Mouse (Mus musculus) kidney, adult 10 weeks (tissue): ENCODE measurements around the gene Gm11938. TPM values are rescaled to one million over a fixed set of nuclear protein-coding genes. Genes with fewer than 3 reads are reported as not detected.

Source experiments
- polyA plus RNA-seq: library from polyadenylated mRNA; stranded (reverse); fragments of 350-450 nt; fragmentation: Illumina TruSeq; extraction: RNeasy Lipid Tissue Mini Kit (QIAGEN cat#74804); gene quantifications from one replicate; pipeline ENCODE4 v1.2.3, GENCODE M21; 2014; ENCODE audit warnings: low read depth, low replicate concordance

The Gm11938 gene
- polyA plus RNA-seq, result not detected

GRCm38 (mm10) chr11:99603208-99603607 is at the start of gene Gm11938:
Gene Gm11938 (minus strand): TSS chr11:99603308.

GRCm38 (mm10) chr11:99650136-99650535 is 47.0 kb upstream of the Gm11938 start, which contains the start of gene Gm11555:
Gene Gm11555 (minus strand): TSS chr11:99650236.

GRCm38 (mm10) chr11:99643635-99644139 is 40.6 kb upstream of the Gm11938 start, which contains the start of gene Krtap4-7:
Gene Krtap4-7 (minus strand): TSS chr11:99644089.

GRCm38 (mm10) chr11:99634653-99635134 is 31.6 kb upstream of the Gm11938 start, which contains the start of gene Krtap4-2:
Gene Krtap4-2 (minus strand): TSS chr11:99635084.

GRCm38 (mm10) chr11:99628138-99628537 is 25.0 kb upstream of the Gm11938 start, which contains the start of gene Krtap4-1:
Gene Krtap4-1 (minus strand): TSS chr11:99628238.

GRCm38 (mm10) chr11:99620335-99620734 is 17.2 kb upstream of the Gm11938 start, which contains the start of gene Gm11562:
Gene Gm11562 (minus strand): TSS chr11:99620435.

GRCm38 (mm10) chr11:99614796-99615363 is 11.8 kb upstream of the Gm11938 start, which contains the start of gene Krtap2-4:
Gene Krtap2-4 (minus strand): TSS chr11:99614846.

GRCm38 (mm10) chr11:99610089-99610488 is 7.0 kb upstream of the Gm11938 start, which contains the start of gene Gm11937:
Gene Gm11937 (minus strand): TSS chr11:99610189.

GRCm38 (mm10) chr11:99597742-99598141 is 5.4 kb downstream of the Gm11938 start, which contains the start of gene Krtap9-3:
Gene Krtap9-3 (minus strand): TSS chr11:99598105.

GRCm38 (mm10) chr11:99590981-99591380 is 12.1 kb downstream of the Gm11938 start, which contains the start of gene Krtap1-3:
Gene Krtap1-3 (minus strand): TSS chr11:99591339.

GRCm38 (mm10) chr11:99583245-99583704 is 19.8 kb downstream of the Gm11938 start, which contains the start of gene Krtap1-4:
Gene Krtap1-4 (minus strand): TSS chr11:99583654.

GRCm38 (mm10) chr11:99580636-99581035 is 22.5 kb downstream of the Gm11938 start, which contains the start of gene Krtap1-5:
Gene Krtap1-5 (minus strand): TSS chr11:99581016.

GRCm38 (mm10) chr11:99566530-99566929 is 36.6 kb downstream of the Gm11938 start, which contains the start of gene Krtap3-1:
Gene Krtap3-1 (minus strand): TSS chr11:99566630.

GRCm38 (mm10) chr11:99559366-99559765 is 43.7 kb downstream of the Gm11938 start, which contains the start of gene Gm11939:
Gene Gm11939 (minus strand): TSS chr11:99559466.

GRCm38 (mm10) chr11:99556753-99557152 is 46.4 kb downstream of the Gm11938 start, which contains the start of gene Krtap3-2:
Gene Krtap3-2 (minus strand): TSS chr11:99556853.

Other genes starting within 250 kb of the Gm11938 start
- not detected for gene Krt28, start 228.4 kb downstream of the Gm11938 start, polyA plus RNA-seq
- 20.3 TPM for gene Krt10, start 213.9 kb downstream of the Gm11938 start, polyA plus RNA-seq
- gene Krt12, start 181.0 kb downstream of the Gm11938 start, polyA plus RNA-seq, result not detected
- 0.53 TPM for gene Krt20, start 165.2 kb downstream of the Gm11938 start, polyA plus RNA-seq
- gene Krt23, start 110.2 kb downstream of the Gm11938 start, polyA plus RNA-seq, result 2.7 TPM
- not detected for gene Krt39, start 82.0 kb downstream of the Gm11938 start, polyA plus RNA-seq
- gene Krt40, start 60.1 kb downstream of the Gm11938 start, polyA plus RNA-seq, result not detected
- gene Krtap3-3, start 52.4 kb downstream of the Gm11938 start, polyA plus RNA-seq, result not detected
- not detected for gene Krtap3-2, start 46.5 kb downstream of the Gm11938 start, polyA plus RNA-seq
- gene Gm11939, start 43.8 kb downstream of the Gm11938 start, polyA plus RNA-seq, result not detected
- not detected for gene Krtap3-1, start 36.7 kb downstream of the Gm11938 start, polyA plus RNA-seq
- not detected for gene Krtap1-5, start 22.3 kb downstream of the Gm11938 start, polyA plus RNA-seq
- not detected for gene Krtap1-4, start 19.7 kb downstream of the Gm11938 start, polyA plus RNA-seq
- gene Krtap1-3, start 12.0 kb downstream of the Gm11938 start, polyA plus RNA-seq, result not detected
- not detected for gene Krtap9-3, start 5.2 kb downstream of the Gm11938 start, polyA plus RNA-seq
- gene Gm11937, start 6.9 kb upstream of the Gm11938 start, polyA plus RNA-seq, result not detected
- gene Krtap2-4, start 11.5 kb upstream of the Gm11938 start, polyA plus RNA-seq, result not detected
- gene Gm11562, start 17.1 kb upstream of the Gm11938 start, polyA plus RNA-seq, result not detected
- not detected for gene Krtap4-1, start 24.9 kb upstream of the Gm11938 start, polyA plus RNA-seq
- not detected for gene Krtap4-2, start 31.8 kb upstream of the Gm11938 start, polyA plus RNA-seq
- gene Krtap4-7, start 40.8 kb upstream of the Gm11938 start, polyA plus RNA-seq, result not detected
- not detected for gene Gm11555, start 46.9 kb upstream of the Gm11938 start, polyA plus RNA-seq
- gene Gm11563, start 55.7 kb upstream of the Gm11938 start, polyA plus RNA-seq, result not detected
- gene Krtap4-6, start 62.7 kb upstream of the Gm11938 start, polyA plus RNA-seq, result not detected
- not detected for gene Gm14190, start 87.4 kb upstream of the Gm11938 start, polyA plus RNA-seq
- not detected for gene Gm14180, start 131.0 kb upstream of the Gm11938 start, polyA plus RNA-seq
- not detected for gene Gm11595, start 169.6 kb upstream of the Gm11938 start, polyA plus RNA-seq
- gene Krtap4-8, start 177.4 kb upstream of the Gm11938 start, polyA plus RNA-seq, result not detected
- not detected for gene Krtap4-9, start 181.9 kb upstream of the Gm11938 start, polyA plus RNA-seq
- gene Gm11596, start 190.2 kb upstream of the Gm11938 start, polyA plus RNA-seq, result not detected
- gene Gm11569, start 195.6 kb upstream of the Gm11938 start, polyA plus RNA-seq, result not detected
- gene Gm11554, start 201.1 kb upstream of the Gm11938 start, polyA plus RNA-seq, result not detected
- not detected for gene Krtap4-13, start 206.6 kb upstream of the Gm11938 start, polyA plus RNA-seq
- not detected for gene Gm11564, start 212.4 kb upstream of the Gm11938 start, polyA plus RNA-seq
- not detected for gene 2300003K06Rik, start 234.8 kb upstream of the Gm11938 start, polyA plus RNA-seq
- not detected for gene Krtap4-16, start 248.3 kb upstream of the Gm11938 start, polyA plus RNA-seq